Mouse (Mus musculus): ENCODE data around the gene Eya4.

The Eya4 gene

GRCm38 (mm10) chr10:23350011-23350911, at the start of gene Eya4:
Gene Eya4, minus strand, starts transcription at chr10:23350786.
- in situ Hi-C loops (cut with MboI; ENCODE audit: low sequenced_read_pairs): no loop called here

GRCm38 (mm10) chr10:23395399-23395798, 44.8 kb upstream of the Eya4 start:
- in situ Hi-C loops (cut with MboI; ENCODE audit: low sequenced_read_pairs): no loop called here

DNA sequence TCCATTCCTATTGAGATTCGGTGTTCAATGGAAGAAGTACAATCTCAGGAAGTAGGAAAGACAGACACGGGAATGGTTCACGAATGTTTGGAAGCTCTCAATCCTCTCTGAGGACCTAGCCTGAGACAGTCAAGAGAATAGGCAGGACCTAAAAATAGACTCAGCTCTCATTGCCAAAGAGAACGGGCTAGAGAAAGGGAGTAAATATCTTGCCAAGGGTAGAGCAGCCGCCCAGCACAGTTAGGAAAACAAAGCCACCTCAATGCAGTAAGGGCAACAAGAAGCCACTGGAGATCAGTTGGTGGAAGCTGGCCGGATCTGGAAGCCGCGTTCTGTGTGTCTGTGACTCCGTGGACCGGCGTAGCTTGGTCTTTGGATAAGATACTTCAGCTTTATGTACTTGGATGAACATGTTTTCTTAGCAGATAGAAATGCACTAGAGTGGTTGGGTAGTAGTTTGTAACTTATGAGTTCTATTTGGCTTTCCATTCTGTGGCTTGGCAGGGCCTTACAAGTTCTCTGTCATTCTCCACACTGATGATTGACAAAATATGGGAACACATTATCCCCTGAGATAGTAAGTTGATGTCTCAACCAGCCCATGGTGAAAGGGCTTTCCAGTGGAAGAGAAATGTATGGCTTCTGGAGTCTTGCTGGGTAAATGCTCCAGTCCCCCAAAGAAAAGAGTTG, 44.1 kb upstream of the Eya4 start:
- in situ Hi-C loops (cut with MboI; ENCODE audit: low sequenced_read_pairs): no loop called here

GRCm38 (mm10) chr10:23394152-23394551, 43.6 kb upstream of the Eya4 start:
- in situ Hi-C loops (cut with MboI; ENCODE audit: low sequenced_read_pairs): no loop called here

DNA sequence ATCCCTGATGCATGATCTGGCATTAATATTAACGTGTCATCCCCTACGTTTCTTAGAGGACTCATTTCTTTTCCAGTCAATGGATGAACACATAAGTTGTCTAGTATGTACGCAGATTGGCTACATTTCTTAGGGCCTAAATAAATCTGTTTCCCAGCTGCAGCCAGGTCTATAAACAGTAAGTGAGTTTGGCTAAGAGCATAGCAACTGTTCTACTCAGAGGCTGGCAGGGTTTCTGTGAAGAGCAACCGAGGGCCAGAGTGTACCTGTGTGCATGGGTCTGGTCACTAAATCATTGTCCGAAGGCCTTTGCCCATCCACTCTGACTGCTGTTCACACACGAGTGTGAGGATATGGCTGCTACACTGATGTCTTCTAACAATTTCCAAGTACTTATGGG, 13.3 kb upstream of the Eya4 start:
- in situ Hi-C loops (cut with MboI; ENCODE audit: low sequenced_read_pairs): no loop called here

GRCm38 (mm10) chr10:23349392-23350010, 1.1 kb downstream of the Eya4 start:
- in situ Hi-C loops (cut with MboI; ENCODE audit: low sequenced_read_pairs): no loop called here

DNA sequence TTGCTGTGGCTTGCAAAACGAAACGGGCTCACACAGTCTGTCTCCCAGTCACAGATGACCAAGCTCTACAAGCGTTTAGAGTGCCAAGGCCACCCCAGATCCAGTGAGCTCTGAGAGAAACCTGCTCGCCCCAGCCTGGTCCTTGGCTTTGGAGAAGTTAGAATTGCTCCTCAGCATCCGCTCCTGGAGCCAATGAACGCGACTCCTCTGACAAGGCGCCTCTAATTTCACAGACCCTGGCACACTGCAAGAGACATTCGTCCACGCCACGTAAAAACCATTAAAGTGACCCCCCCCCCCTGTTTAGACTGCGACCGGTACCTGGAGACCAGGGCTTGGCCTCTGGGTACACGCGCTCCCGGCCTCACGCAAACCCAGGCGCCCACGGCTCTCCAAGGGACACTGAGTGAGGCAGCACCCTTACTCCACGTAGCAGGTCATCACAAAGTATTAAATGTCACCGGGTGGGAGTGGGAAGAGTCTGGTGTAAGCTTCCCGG, 1.6 kb downstream of the Eya4 start:
- in situ Hi-C loops (cut with MboI; ENCODE audit: low sequenced_read_pairs): no loop called here

- in situ Hi-C loops (cut with MboI; ENCODE audit: low sequenced_read_pairs): no loop called here
Observed at GRCm38 (mm10) chr10:23348101-23348892, 2.3 kb downstream of the Eya4 start.

GRCm38 (mm10) chr10:23337250-23337649, 13.3 kb downstream of the Eya4 start:
- in situ Hi-C loops (cut with MboI; ENCODE audit: low sequenced_read_pairs): no loop called here

DNA sequence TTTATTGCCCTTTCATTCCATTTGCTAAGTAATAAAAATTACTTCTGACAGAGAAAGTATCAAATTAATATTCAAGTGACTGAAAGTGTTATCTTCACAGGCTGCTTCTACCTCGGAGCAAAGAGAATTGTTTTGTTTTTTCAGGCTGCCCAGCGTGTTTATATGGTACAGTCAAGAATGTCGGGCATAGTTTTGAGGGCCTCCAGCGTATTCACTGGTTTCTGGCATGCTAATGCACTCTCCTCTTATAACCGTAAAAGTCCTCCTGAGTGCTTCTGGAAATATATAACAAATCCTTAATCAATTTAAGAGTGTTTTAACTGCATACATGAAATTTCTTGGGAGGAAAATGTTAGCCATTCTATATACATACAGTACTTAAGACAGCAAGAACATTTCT, 17.8 kb downstream of the Eya4 start:
- in situ Hi-C loops (cut with MboI; ENCODE audit: low sequenced_read_pairs): no loop called here

DNA sequence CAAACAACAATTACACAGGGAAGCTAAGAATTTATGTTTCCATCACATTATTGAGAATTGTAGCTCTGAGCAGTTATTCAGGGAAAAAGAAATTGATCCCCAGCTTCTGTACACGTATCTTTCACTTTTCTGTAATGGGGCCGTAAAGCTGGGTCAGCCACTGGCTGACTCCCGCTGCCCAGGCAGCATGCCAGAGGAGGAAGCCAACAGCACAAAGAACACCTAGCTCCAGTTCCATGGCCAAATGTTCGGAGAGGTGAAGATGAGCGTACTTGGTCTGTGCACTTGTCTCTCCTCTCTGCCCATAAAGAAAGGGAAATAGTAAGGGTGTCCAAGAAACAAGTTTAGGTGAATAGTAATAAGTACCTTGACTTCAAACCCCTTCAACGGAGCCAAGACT, 22.9 kb downstream of the Eya4 start:
- in situ Hi-C loops (cut with MboI; ENCODE audit: low sequenced_read_pairs): no loop called here

- in situ Hi-C loops (cut with MboI; ENCODE audit: low sequenced_read_pairs): no loop called here
Observed at GRCm38 (mm10) chr10:23322275-23322674, 28.3 kb downstream of the Eya4 start.

GRCm38 (mm10) chr10:23295616-23296015, 55.0 kb downstream of the Eya4 start:
- in situ Hi-C loops (cut with MboI; ENCODE audit: low sequenced_read_pairs): no loop called here

- in situ Hi-C loops (cut with MboI; ENCODE audit: low sequenced_read_pairs): no loop called here
Observed at GRCm38 (mm10) chr10:23292495-23292894, 58.1 kb downstream of the Eya4 start.

DNA sequence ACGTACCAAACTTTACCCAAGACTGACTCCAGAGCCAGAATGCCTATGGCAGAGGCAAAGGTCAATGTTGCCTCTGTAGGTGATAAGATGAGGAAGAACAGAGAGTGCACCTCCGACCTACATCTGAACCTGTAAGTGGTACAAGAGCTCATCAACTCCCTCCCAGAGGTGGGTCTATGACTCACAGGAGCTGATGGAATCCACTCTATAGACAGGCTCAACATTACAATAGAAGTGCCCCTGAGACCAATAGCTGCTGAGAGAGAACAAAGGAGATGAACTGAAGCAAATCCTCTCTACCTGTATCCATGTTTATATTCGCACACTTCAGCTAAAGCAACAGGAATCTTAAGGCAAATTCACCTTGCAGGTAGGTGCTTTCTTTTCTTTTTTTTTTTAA, 73.2 kb downstream of the Eya4 start:
- in situ Hi-C loops (cut with MboI; ENCODE audit: low sequenced_read_pairs): no loop called here

GRCm38 (mm10) chr10:23271050-23271621, 79.5 kb downstream of the Eya4 start:
- in situ Hi-C loops (cut with MboI; ENCODE audit: low sequenced_read_pairs): no loop called here

DNA sequence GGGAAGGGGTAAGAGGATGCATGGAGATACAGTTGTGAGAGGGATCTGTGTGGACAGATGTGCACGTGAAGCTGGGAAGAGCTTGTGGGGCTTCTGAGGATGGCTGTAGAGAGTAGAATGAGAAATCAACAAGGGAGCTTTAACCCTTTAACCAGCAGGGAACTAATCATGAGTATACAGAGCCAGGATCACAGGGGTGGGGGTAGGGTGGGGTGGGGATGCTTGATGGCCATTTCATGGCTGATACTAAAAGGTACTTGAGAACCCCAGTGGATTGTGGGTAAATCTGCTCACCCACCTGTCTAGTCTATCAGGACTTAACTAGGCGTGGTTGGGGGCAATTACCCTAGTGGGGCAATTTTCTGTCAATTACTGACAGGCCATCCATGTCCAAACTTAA, 80.1 kb downstream of the Eya4 start:
- in situ Hi-C loops (cut with MboI; ENCODE audit: low sequenced_read_pairs): no loop called here

- in situ Hi-C loops (cut with MboI; ENCODE audit: low sequenced_read_pairs): no loop called here
Observed at GRCm38 (mm10) chr10:23252180-23252579, 98.4 kb downstream of the Eya4 start.

DNA sequence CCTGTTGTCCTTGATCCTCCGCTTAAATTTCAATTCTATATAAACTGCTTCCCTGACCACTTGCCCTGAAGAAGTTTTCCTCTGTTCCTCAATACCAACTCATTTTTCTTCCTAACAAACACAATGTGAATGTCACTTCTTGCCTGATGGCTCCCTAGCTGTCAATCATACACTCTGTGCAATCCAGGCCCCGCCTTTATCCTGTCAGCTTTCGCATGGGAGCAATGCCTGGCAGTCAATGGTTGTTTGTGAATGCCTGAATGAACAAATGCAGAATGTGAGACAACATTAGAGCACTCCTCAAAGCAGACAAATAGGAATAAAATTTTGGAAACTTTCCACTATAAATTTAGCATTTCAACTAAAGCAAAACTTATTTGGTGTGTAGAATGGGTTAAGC, 104.1 kb downstream of the Eya4 start:
- in situ Hi-C loops (cut with MboI; ENCODE audit: low sequenced_read_pairs): no loop called here

- in situ Hi-C loops (cut with MboI; ENCODE audit: low sequenced_read_pairs): no loop called here
Observed at GRCm38 (mm10) chr10:23236918-23237317, 113.7 kb downstream of the Eya4 start.

All from CH12F3 (cell line).